ENCODE assay signal across 31 mouse cellular contexts in genomic region chr9:77673218-77673617, GRCm38 (mm10). TPM values are rescaled to one million over a fixed set of nuclear protein-coding genes. Genes with fewer than 3 reads are reported as not detected.
DNase-seq lines count a peak whose midpoint lies in the region; ATAC-seq and TF ChIP-seq lines count a peak whose summit lies in the region.
"Had no signal": no experiment of that assay in that cellular context is flagged by ENCODE, and none has a peak within 500 bp of the region (broad histone marks: within the 10 kb centered on the region; RNA-seq: fewer than 3 reads in every experiment).

No protein-coding gene starts in this region.

- H3K27me3 ChIP-seq in myocyte (ENCODE audit: control insufficient read depth, insufficient read depth, insufficient read length), result no peaks in the 10 kb centered on the region
- H3K27me3 ChIP-seq in midbrain, embryonic 15.5 days (replicated peaks), result no peaks in the 10 kb centered on the region
- H3K27me3 ChIP-seq: embryonic facial prominence, embryonic 13.5 days; heart, embryonic 13.5 days had no signal

- H3K4me3 ChIP-seq in myocyte, result no peak overlapping the region
- H3K4me3 ChIP-seq in midbrain, embryonic 15.5 days, result no peak overlapping the region
- H3K4me3 ChIP-seq: embryonic facial prominence, embryonic 10.5 days; embryonic facial prominence, embryonic 13.5 days; erythroblast, embryonic 14.5 days; gastrocnemius, adult 2 months; heart, embryonic 13.5 days had no signal

- TF ChIP-seq POLR2A in myocyte (IDR thresholded peaks at IDR 0.05; ENCODE audit: insufficient read length, low read depth), result no peak

- no peaks in the 10 kb centered on the region for H3K79me2 ChIP-seq in myocyte (ENCODE audit: control insufficient read depth, insufficient read depth)

- ATAC-seq in midbrain, embryonic 15.5 days (replicated peaks), result no peak
- ATAC-seq: activated CD4-positive, CD25-positive, alpha-beta regulatory T cell, adult 4 months; CD4-positive, CD25-positive, alpha-beta regulatory T cell, adult 4 months; forebrain, embryonic 14.5 days; forebrain, postnatal 0 days; hindbrain, postnatal 0 days; inflammation-experienced regulatory T-cells, adult 6 months; intestine, embryonic 16.5 days had no signal

- no peaks in the 10 kb centered on the region for H3K4me1 ChIP-seq in midbrain, embryonic 15.5 days
- H3K4me1 ChIP-seq: embryonic facial prominence, embryonic 10.5 days; embryonic facial prominence, embryonic 13.5 days; heart, embryonic 13.5 days had no signal

- H3K36me3 ChIP-seq in myocyte (ENCODE audit: control insufficient read depth, insufficient read depth), result no peaks in the 10 kb centered on the region
- H3K36me3 ChIP-seq in midbrain, embryonic 15.5 days (replicated peaks), result no peaks in the 10 kb centered on the region
- H3K36me3 ChIP-seq: embryonic facial prominence, embryonic 10.5 days; embryonic facial prominence, embryonic 13.5 days; heart, embryonic 13.5 days had no signal

- H3ac ChIP-seq in myocyte (ENCODE audit: control insufficient read depth, insufficient read length), result no peak overlapping the region

- peak; percentile 57 for DNase-seq in 3134 (ENCODE audit: extremely low read depth, insufficient read length, low spot score)
- DNase-seq in 3T3-L1 (ENCODE audit: low read depth, low spot score), result peak; percentile 61
- DNase-seq in NIH3T3 (ENCODE audit: low read depth), result peak; percentile 5
- DNase-seq in thymus, postnatal 25 days, result no peak
- DNase-seq: adrenal gland, adult 8-10 months; adrenal gland, postnatal 25 days; B cell, adult 2 months; cerebellum, adult 11-12 months; cerebellum, adult 8-10 months; cerebellum, postnatal 10 days; cerebellum, postnatal 36 days; embryo, embryonic 11 days; forebrain, postnatal 0 days; gastrocnemius, adult 2 months; gastrocnemius, postnatal 14 days; heart, adult 11 months; heart, postnatal 14 days; heart, postnatal 4 days had no signal

- no peaks in the 10 kb centered on the region for H3K9me3 ChIP-seq in midbrain, embryonic 15.5 days

- no peak overlapping the region for H3K27ac ChIP-seq in midbrain, embryonic 15.5 days
- H3K27ac ChIP-seq: embryonic facial prominence, embryonic 10.5 days; embryonic facial prominence, embryonic 13.5 days; gastrocnemius, adult 2 months; heart, embryonic 13.5 days; hindbrain, embryonic 14.5 days; hindbrain, postnatal 0 days had no signal

- 94% methylated on average over 4 of the region's 4 CpGs for WGBS in midbrain, embryonic 15.5 days

- peak overlapping the region; percentile 55 for H3K4me2 ChIP-seq in myocyte (ENCODE audit: low read depth)
- H3K4me2 ChIP-seq in midbrain, embryonic 15.5 days, result no peak overlapping the region
- H3K4me2 ChIP-seq: embryonic facial prominence, embryonic 13.5 days; heart, embryonic 13.5 days; hindbrain, embryonic 14.5 days had no signal

- no peak overlapping the region for H3K9ac ChIP-seq in midbrain, embryonic 15.5 days
- H3K9ac ChIP-seq: embryonic facial prominence, embryonic 13.5 days; forebrain, postnatal 0 days; heart, embryonic 13.5 days; hindbrain, embryonic 14.5 days had no signal

TF ChIP-seq in myocyte, 11 proteins besides CTCF, POLR2A, EP300 and RAD21:
- TF ChIP-seq REST (IDR thresholded peaks at IDR 0.05; ENCODE audit: insufficient read depth, insufficient read length) (no peak), USF1 (IDR thresholded peaks at IDR 0.05; ENCODE audit: low read depth) (peak; percentile 51)
TF ChIP-seq in myocyte: peak in this region for 1.

RNA-seq across cellular contexts. Expression of gene Klhl31, which starts 36.9 kb away (rescaled TPM):
- polyA plus RNA-seq in myocyte (2012; fragmentation: generic; extraction: Trizol), result 7.4 TPM
- 0.08 and 0.10 TPM in 2 replicates for polyA plus RNA-seq in midbrain, embryonic 15.5 days (2015; fragmentation: Nextera tagmentation; extraction: Ambion mirVana)
- polyA plus RNA-seq: activated CD4-positive, CD25-positive, alpha-beta regulatory T cell, adult 4 months; CD4-positive, CD25-positive, alpha-beta regulatory T cell, adult 4 months; erythroblast, embryonic 14.5 days had no signal
